Mouse (Mus musculus) ES-E14 (cell line): ENCODE measurements around the gene Mpp3. TPM values are rescaled to one million over a fixed set of nuclear protein-coding genes. Genes with fewer than 3 reads are reported as not detected.
A peak's percentile ranks its signal among the peaks of the same experiment; 100 is the strongest.

Source experiments
- DNase-seq: peaks from one replicate; pipeline ENCODE4 v3.0.0-alpha.2; 2013; ENCODE audit warnings: low read depth, low spot score
- H3K27ac ChIP-seq: 2 replicates; pipeline ENCODE4 v1.5.1; 2012; ENCODE audit warnings: low read depth, mild to moderate bottlenecking, low read length, moderate library complexity, mixed read lengths; ENCODE audit not compliant: poor library complexity, insufficient read depth, severe bottlenecking
- H3K36me3 ChIP-seq: 2 replicates; pipeline ENCODE4 v1.6.1; 2012; ENCODE audit warnings: mild to moderate bottlenecking, low read length, moderate library complexity, mixed read lengths; ENCODE audit not compliant: control insufficient read depth, poor library complexity, insufficient read depth, severe bottlenecking
- H3K4me1 ChIP-seq, 2 experiments: fragments of 150-350 bp in 1 of 2; sonication (generic) in 1 of 2; 2 replicates each; pipeline ENCODE4 v1.6.1; 2012; ENCODE audit warnings: low read length in 2 of 2, mild to moderate bottlenecking in 1 of 2, mixed read lengths in 1 of 2; ENCODE audit not compliant: control insufficient read depth in 2 of 2, insufficient read depth in 2 of 2, poor library complexity in 1 of 2
- H3K4me3 ChIP-seq, 2 experiments: fragments of 150-350 bp in 1 of 2; sonication (generic) in 1 of 2; 2 replicates each; pipeline ENCODE4 v1.5.1; 2012; ENCODE audit warnings: low read length in 2 of 2, low read depth in 1 of 2, mild to moderate bottlenecking in 1 of 2, mixed read lengths in 1 of 2; ENCODE audit not compliant: insufficient read depth in 1 of 2, poor library complexity in 1 of 2, severe bottlenecking in 1 of 2
- H3K9ac ChIP-seq: 2 replicates; pipeline ENCODE4 v1.6.1; 2012; ENCODE audit warnings: low read depth, mild to moderate bottlenecking, low read length, mixed read lengths; ENCODE audit not compliant: poor library complexity, insufficient read depth, severe bottlenecking
- H3K9me3 ChIP-seq: fragments of 150-350 bp; sonication (generic); 2 replicates; pipeline ENCODE4 v1.6.1; 2012; ENCODE audit warnings: low read depth, mild to moderate bottlenecking, low read length; ENCODE audit not compliant: control insufficient read depth, insufficient read depth
- CHD2 ChIP-seq: IDR thresholded peaks from 2 replicates; pipeline ENCODE4 v1.6.1; 2014; ENCODE audit warnings: mild to moderate bottlenecking, low read depth, low read length, inconsistent platforms
- HCFC1 ChIP-seq: IDR thresholded peaks from 2 replicates; pipeline ENCODE4 v1.6.1; 2012; ENCODE audit warnings: low read length, inconsistent platforms, borderline replicate concordance; ENCODE audit not compliant: insufficient read depth
- MAFK ChIP-seq: IDR thresholded peaks from 2 replicates; pipeline ENCODE4 v1.6.1; 2014; ENCODE audit warnings: mild to moderate bottlenecking, low read depth, low read length, inconsistent platforms; ENCODE audit not compliant: insufficient read depth
- ZC3H11A ChIP-seq: IDR thresholded peaks from 2 replicates; pipeline ENCODE4 v1.6.1; 2012; ENCODE audit warnings: low read depth, mild to moderate bottlenecking, inconsistent platforms, low read length, borderline replicate concordance
- ZNF384 ChIP-seq: IDR thresholded peaks from 2 replicates; pipeline ENCODE4 v1.6.1; 2012; ENCODE audit warnings: low read depth, low read length, inconsistent platforms
- in situ Hi-C, 2 experiments: fragments of 600-800 bp; cut with MboI; formaldehyde crosslinking; loops; one replicate each; pipeline ENCODE4 v1.15.1; 2025; ENCODE audit warnings: low sequenced_read_pairs in 2 of 2, inconsistent platforms in 1 of 2; ENCODE audit not compliant: unreplicated experiment in 2 of 2
- total RNA-seq: library from RNA; depleted of rRNA; stranded (reverse); fragments of 300-350 nt; gene quantifications from 2 replicates; pipeline ENCODE4 v1.2.3, GENCODE M21; 2012

Mpp3 gene
- total RNA-seq, 1 experiment, result 5.2 TPM

GRCm38 (mm10) chr11:102043381-102043780, 15.1 kb upstream of the Mpp3 start:
- H3K27ac ChIP-seq, result no peak overlapping the region
- TF ChIP-seq HCFC1, result no peak
- no peaks in the 10 kb centered on the region for H3K9me3 ChIP-seq
- no peak overlapping the region for H3K9ac ChIP-seq
- in situ Hi-C loops, result no loop called here
- H3K4me3 ChIP-seq, result no peak overlapping the region
- DNase-seq, result no peak
- no peaks in the 10 kb centered on the region for H3K36me3 ChIP-seq
- H3K4me1 ChIP-seq, result no peaks in the 10 kb centered on the region; a peak in 1 of 4 replicates

DNA sequence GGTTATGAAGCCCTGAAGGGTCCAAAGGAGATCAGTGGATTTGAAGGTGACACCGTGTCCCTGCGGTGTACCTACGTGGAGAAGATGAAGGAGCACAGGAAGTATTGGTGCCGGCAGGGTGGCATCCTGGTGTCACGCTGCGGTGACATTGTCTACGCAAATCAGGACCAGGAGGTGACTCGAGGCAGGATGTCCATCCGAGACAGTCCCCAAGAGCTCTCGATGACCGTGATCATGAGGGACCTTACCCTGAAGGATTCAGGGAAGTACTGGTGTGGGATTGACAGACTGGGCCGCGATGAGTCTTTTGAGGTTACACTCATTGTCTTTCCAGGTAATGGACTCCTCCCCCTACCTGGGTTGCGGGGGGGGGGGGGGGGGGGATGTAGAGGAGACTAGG, 14.7 kb upstream of the Mpp3 start:
- no peak for DNase-seq
- in situ Hi-C loops, result no loop called here
- Histone ChIP-seq H3K4me1 (no peaks in the 10 kb centered on the region; a peak in 1 of 4 replicates), H3K36me3 (no peaks in the 10 kb centered on the region), H3K4me3 (no peak overlapping the region), H3K9me3 (no peaks in the 10 kb centered on the region), H3K9ac (0 out of 2 replicates have a peak overlapping the region, but pooled peaks have one; percentile 5), H3K27ac (no peak overlapping the region)
- TF ChIP-seq HCFC1, result no peak
- TF ChIP-seq ZC3H11A, result no peak
- TF ChIP-seq MAFK, result no peak
- TF ChIP-seq ZNF384, result no peak
- TF ChIP-seq CHD2, result no peak

DNA sequence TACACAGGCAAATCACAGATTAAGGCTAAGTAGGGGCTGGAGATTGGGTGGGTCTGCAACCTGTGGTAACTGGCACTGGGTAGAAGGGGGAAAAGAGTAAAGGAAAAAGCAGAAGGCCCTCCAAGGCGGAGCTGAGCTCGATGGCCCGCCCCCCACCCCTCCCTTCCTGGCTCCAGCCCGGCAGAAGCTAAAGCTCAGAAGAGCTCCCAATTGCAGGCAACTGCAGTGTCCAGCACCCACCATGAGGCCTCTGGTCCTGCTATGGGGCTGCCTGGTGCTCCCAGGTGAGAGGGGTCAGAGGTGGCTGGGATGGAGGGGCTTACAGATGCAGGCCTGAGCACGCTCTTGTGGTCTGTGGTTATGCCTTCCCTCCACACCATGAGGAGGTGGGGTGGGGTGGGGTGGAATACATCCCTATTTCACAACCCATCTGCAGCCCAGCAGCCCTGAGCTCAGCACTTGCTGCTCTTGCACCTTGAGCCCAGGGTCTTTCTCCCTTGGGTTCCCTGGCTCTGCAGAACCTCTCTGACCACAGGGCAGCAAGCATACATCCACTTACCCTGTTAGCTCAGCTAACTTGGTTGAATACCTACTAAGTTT, 13.2 kb upstream of the Mpp3 start, which contains the start of gene Cd300lg:
TSS of gene Cd300lg (plus strand) at position 160 of the 600 bp plus-strand sequence.
- DNase-seq, result no peak
- in situ Hi-C loops, result no loop called here
- Histone ChIP-seq H3K9ac (no peak within 1 kb of the TSS), H3K4me1 (no peaks in the 10 kb centered on the region; a peak in 1 of 4 replicates), H3K36me3 (no peaks in the 10 kb centered on the region), H3K27ac (no peak within 1 kb of the TSS), H3K9me3 (no peaks in the 10 kb centered on the region), H3K4me3 (no peak within 1 kb of the TSS)
- TF ChIP-seq ZNF384 (no peak), HCFC1 (no peak), ZC3H11A (no peak), MAFK (no peak), CHD2 (no peak)

- TF ChIP-seq CHD2 (no peak), HCFC1 (no peak), MAFK (no peak), ZC3H11A (no peak), ZNF384 (no peak)
- Histone ChIP-seq H3K27ac (no peak overlapping the region), H3K9me3 (no peaks in the 10 kb centered on the region), H3K4me3 (no peak overlapping the region), H3K9ac (no peak overlapping the region), H3K4me1 (no peaks in the 10 kb centered on the region; a peak in 1 of 4 replicates), H3K36me3 (no peaks in the 10 kb centered on the region)
- no peak for DNase-seq
- in situ Hi-C loops, result no loop called here
Observed at GRCm38 (mm10) chr11:102040646-102041045, 12.4 kb upstream of the Mpp3 start.

DNA sequence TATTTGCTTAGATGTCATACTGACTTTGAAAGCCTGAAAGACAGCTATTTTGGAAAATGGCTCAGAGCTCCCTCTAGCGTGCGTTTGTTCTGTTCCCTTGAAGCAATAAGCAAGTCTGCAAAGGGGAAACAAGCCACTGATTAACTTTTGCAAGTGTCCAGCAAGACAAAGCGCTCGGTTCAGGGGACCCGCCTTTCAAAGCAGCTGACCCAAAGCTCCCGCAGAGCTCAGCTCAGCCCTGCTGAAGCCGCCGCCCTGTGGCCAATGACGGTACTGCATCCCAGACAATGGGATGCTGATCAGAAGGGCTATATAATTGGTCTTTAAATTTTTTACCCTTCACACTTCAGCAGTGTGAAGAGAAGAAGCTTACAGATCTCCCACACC, 11.9 kb upstream of the Mpp3 start:
- Histone ChIP-seq H3K36me3 (no peaks in the 10 kb centered on the region), H3K9me3 (no peaks in the 10 kb centered on the region), H3K9ac (no peak overlapping the region), H3K4me1 (no peaks in the 10 kb centered on the region; a peak in 1 of 4 replicates), H3K4me3 (no peak overlapping the region), H3K27ac (no peak overlapping the region)
- in situ Hi-C loops, result no loop called here
- no peak; the same call in 1 of the 2 replicates for TF ChIP-seq ZC3H11A
- no peak for TF ChIP-seq CHD2
- no peak for TF ChIP-seq ZNF384
- no peak for TF ChIP-seq MAFK
- no peak for TF ChIP-seq HCFC1
- peak; percentile 93 for DNase-seq
